Mouse (Mus musculus) spleen, adult 2 months (tissue): ENCODE data around the gene Nfkbia.

ENCODE experiments used
- CTCF ChIP-seq: fragments of 200-500 bp; IDR thresholded peaks from 2 replicates; pipeline ENCODE4 v1.5.1; 2011; ENCODE audit warnings: mild to moderate bottlenecking, inconsistent platforms; ENCODE audit not compliant: insufficient read depth, insufficient read length, insufficient replicate concordance; ENCODE audit errors: extremely low read depth
- POLR2A ChIP-seq: fragments of 200-500 bp; IDR thresholded peaks from 2 replicates; pipeline ENCODE4 v1.6.1; 2011; ENCODE audit warnings: low read depth, low read length, inconsistent platforms

- TF ChIP-seq POLR2A (no peak), CTCF (no peak)
Measured at GRCm38 (mm10) chr12:55448457-55448856, 44.0 kb downstream of the Nfkbia start.
